Mouse (Mus musculus) megakaryocyte, embryonic 14.5 days (primary cell): ENCODE results near the gene Rnf26.

Experiments
- FLI1 ChIP-seq: IDR thresholded peaks from 2 replicates; pipeline ENCODE4 v1.6.1; 2012; ENCODE audit warnings: low read length, inconsistent platforms, mixed read lengths
- GATA1 ChIP-seq: IDR thresholded peaks from 3 replicates; pipeline ENCODE4 v1.6.1; 2012; ENCODE audit warnings: mixed read lengths, low read length, inconsistent platforms, borderline replicate concordance

- no peak for TF ChIP-seq GATA1
- no peak for TF ChIP-seq FLI1
Measured at GRCm38 (mm10) chr9:44079997-44080780, 33.1 kb downstream of the Rnf26 start.
